Comparison of ENCODE assay signal across 10 mouse cellular contexts in genomic region chr13:41737628-41738309, GRCm38 (mm10).
A peak's percentile ranks its signal among the peaks of the same experiment; 100 is the strongest.
DNase-seq lines count a peak whose midpoint lies in the region; ATAC-seq and TF ChIP-seq lines count a peak whose summit lies in the region.
"Had no signal": no experiment of that assay in that cellular context is flagged by ENCODE, and none has a peak within 500 bp of the region (broad histone marks: within the 10 kb centered on the region; RNA-seq: fewer than 3 reads in every experiment).

No protein-coding gene starts in this region.

- peak; percentile 30; the same call in 1 of the 2 replicates for ATAC-seq in embryonic facial prominence, embryonic 14.5 days (ENCODE audit: low read depth)
- ATAC-seq in heart, embryonic 16.5 days (replicated peaks; ENCODE audit: extremely low read depth, insufficient read depth, low FRiP score), result peak; percentile 77

- H3K4me2 ChIP-seq in embryonic facial prominence, embryonic 14.5 days (ENCODE audit: low read depth, low read length), result no peak overlapping the region
- H3K4me2 ChIP-seq in heart, embryonic 16.5 days (ENCODE audit: low read depth, low read length), result no peak overlapping the region

- no peaks in the 10 kb centered on the region for H3K9me3 ChIP-seq in embryonic facial prominence, embryonic 14.5 days (ENCODE audit: control insufficient read depth, low read length)
- no peaks in the 10 kb centered on the region for H3K9me3 ChIP-seq in heart, embryonic 16.5 days (replicated peaks; ENCODE audit: control insufficient read depth, low read length)
- H3K9me3 ChIP-seq in midbrain, embryonic 10.5 days (replicated peaks), result no peaks in the 10 kb centered on the region
- H3K9me3 ChIP-seq: G1E had no signal

- peak; percentile 48 for DNase-seq in layer of hippocampus, adult 11-12 months (ENCODE audit: low spot score)
- no peak for DNase-seq in layer of hippocampus, adult 9-10 months (ENCODE audit: low spot score)
- DNase-seq in embryonic facial prominence, embryonic 14.5 days (ENCODE audit: low spot score), result peak; percentile 48
- peak; percentile 36 for DNase-seq in midbrain, embryonic 10.5 days (ENCODE audit: low spot score)
- no peak for DNase-seq in urinary bladder, adult 18-20 months (ENCODE audit: low spot score in 2 of 2)
- DNase-seq in thymus, adult 2 months, result no peak
- no peak for DNase-seq in kidney, postnatal 4 days

- no peak for TF ChIP-seq POLR2A in thymus, adult 2 months (IDR thresholded peaks at IDR 0.05; ENCODE audit: control insufficient read depth, extremely low read depth, insufficient read depth, low read length, poor library complexity)

- H3K4me1 ChIP-seq in embryonic facial prominence, embryonic 14.5 days (ENCODE audit: control insufficient read depth, insufficient read depth, low read length), result no peaks in the 10 kb centered on the region
- H3K4me1 ChIP-seq in heart, embryonic 16.5 days (ENCODE audit: control insufficient read depth, insufficient read depth, low read length), result peaks cover 11% of the 10 kb centered on the region
- H3K4me1 ChIP-seq in midbrain, embryonic 10.5 days, result peaks cover 10% of the 10 kb centered on the region
- H3K4me1 ChIP-seq in thymus, adult 2 months (replicated peaks; ENCODE audit: control insufficient read depth, insufficient read depth, low read length), result no peaks in the 10 kb centered on the region

- no peak for TF ChIP-seq CTCF in thymus, adult 2 months (IDR thresholded peaks at IDR 0.05; ENCODE audit: borderline replicate concordance, control insufficient read depth, extremely low read depth, insufficient read depth, low read length, poor library complexity)

- H3K9ac ChIP-seq in embryonic facial prominence, embryonic 14.5 days (ENCODE audit: low read depth, low read length), result no peak overlapping the region
- 0 out of 2 replicates have a peak overlapping the region, but pooled peaks have one; percentile 34 for H3K9ac ChIP-seq in heart, embryonic 16.5 days (ENCODE audit: low read length)

- H3K27me3 ChIP-seq in embryonic facial prominence, embryonic 14.5 days (replicated peaks; ENCODE audit: control insufficient read depth, insufficient read depth, low read length), result no peaks in the 10 kb centered on the region
- no peaks in the 10 kb centered on the region for H3K27me3 ChIP-seq in heart, embryonic 16.5 days (ENCODE audit: control insufficient read depth, insufficient read depth, low read length)
- no peaks in the 10 kb centered on the region for H3K27me3 ChIP-seq in midbrain, embryonic 10.5 days (ENCODE audit: low read depth, poor library complexity, severe bottlenecking)
- H3K27me3 ChIP-seq in thymus, adult 2 months (ENCODE audit: control insufficient read depth, insufficient read depth, low read length), result no peaks in the 10 kb centered on the region

- H3K36me3 ChIP-seq in embryonic facial prominence, embryonic 14.5 days (ENCODE audit: control insufficient read depth, insufficient read depth, low read length), result no peaks in the 10 kb centered on the region
- no peaks in the 10 kb centered on the region for H3K36me3 ChIP-seq in heart, embryonic 16.5 days (ENCODE audit: control insufficient read depth, insufficient read depth)
- H3K36me3 ChIP-seq in midbrain, embryonic 10.5 days, result no peaks in the 10 kb centered on the region
- no peaks in the 10 kb centered on the region for H3K36me3 ChIP-seq in thymus, adult 2 months (ENCODE audit: control insufficient read depth, insufficient read depth, low read length)
- H3K36me3 ChIP-seq: G1E had no signal

- no peak overlapping the region for H3K4me3 ChIP-seq in embryonic facial prominence, embryonic 14.5 days (ENCODE audit: low read depth, low read length)
- H3K4me3 ChIP-seq in heart, embryonic 16.5 days (ENCODE audit: low read length), result no peak overlapping the region
- H3K4me3 ChIP-seq in midbrain, embryonic 10.5 days, result no peak overlapping the region
- no peak overlapping the region for H3K4me3 ChIP-seq in thymus, adult 2 months (ENCODE audit: control insufficient read depth, insufficient read depth, low read length)

- WGBS in embryonic facial prominence, embryonic 14.5 days, result 58% methylated on average over 10 of the region's 10 CpGs
- 36% methylated on average over 10 of the region's 10 CpGs for WGBS in heart, embryonic 16.5 days
- WGBS in midbrain, embryonic 10.5 days, result 71% methylated on average over 10 of the region's 10 CpGs
- 84% methylated on average over 10 of the region's 10 CpGs for WGBS in thymus, adult 2 months

- no peak overlapping the region for H3K27ac ChIP-seq in embryonic facial prominence, embryonic 14.5 days (replicated peaks; ENCODE audit: low read depth, low read length)
- peak overlapping the region; percentile 82 for H3K27ac ChIP-seq in heart, embryonic 16.5 days (ENCODE audit: low read length)
- peak overlapping the region; percentile 35 for H3K27ac ChIP-seq in midbrain, embryonic 10.5 days (replicated peaks)
- no peak overlapping the region for H3K27ac ChIP-seq in thymus, adult 2 months (ENCODE audit: control insufficient read depth, insufficient read depth, low read length)
- H3K27ac ChIP-seq: macrophage had no signal

Comparison
In these comparisons a context has a peak if more than half of its experiments do, and no peak if none do; other contexts are left out.
1. DNase-seq: peak in layer of hippocampus, adult 11-12 months (single experiment), embryonic facial prominence, embryonic 14.5 days (single experiment) and midbrain, embryonic 10.5 days (single experiment); none in layer of hippocampus, adult 9-10 months (single experiment), urinary bladder, adult 18-20 months (0 of 2), thymus, adult 2 months (single experiment) and kidney, postnatal 4 days (0 of 2).
2. H3K27ac ChIP-seq: peak in heart, embryonic 16.5 days (single experiment) and midbrain, embryonic 10.5 days (single experiment); none in embryonic facial prominence, embryonic 14.5 days (single experiment) and thymus, adult 2 months (single experiment).